Mouse (Mus musculus) granulocyte monocyte progenitor cell, adult 5-6 weeks (primary cell): Measurements from ENCODE around the gene Tmem179b. TPM values are rescaled to one million over a fixed set of nuclear protein-coding genes. Genes with fewer than 3 reads are reported as not detected.
A peak's percentile ranks its signal among the peaks of the same experiment; 100 is the strongest.

Experiments used
- ATAC-seq: replicated peaks from 2 replicates; pipeline ENCODE4 v1.8.0; 2016; ENCODE audit warnings: mild to moderate bottlenecking, moderate TSS enrichment, inconsistent platforms; ENCODE audit not compliant: poor library complexity, severe bottlenecking
- total RNA-seq, 2 experiments: library from RNA; stranded (forward) in 1 of 2; stranded (reverse) in 1 of 2; fragments of 200-712, 200-1000 nt in 1 of 2; fragments of >200 nt in 1 of 2; fragmentation: Nextera tagmentation in 1 of 2; gene quantifications; 2 replicates each; pipeline ENCODE4 v1.2.3; 2014 to 2017

Tmem179b gene
- total RNA-seq (2014; fragmentation: Nextera tagmentation): 141 and 147 TPM in 2 replicates
- total RNA-seq (2017): 69.5 and 81.3 TPM in 2 replicates

GRCm38 (mm10) chr19:8774086-8774835 lies at the start of gene Tmem179b:
Gene Tmem179b (minus strand): TSS chr19:8774467.
- peak; percentile 85 for ATAC-seq

- ATAC-seq: no peak
Measured at GRCm38 (mm10) chr19:8822696-8823095, 48.4 kb upstream of the Tmem179b start.

- ATAC-seq: no peak
Measured at GRCm38 (mm10) chr19:8821146-8821545, 46.9 kb upstream of the Tmem179b start.

GRCm38 (mm10) chr19:8820424-8820956 lies 46.2 kb upstream of the Tmem179b start:
- ATAC-seq: no peak

- ATAC-seq: peak; percentile 80
Measured at GRCm38 (mm10) chr19:8819596-8820423, 45.5 kb upstream of the Tmem179b start, which contains the start of gene Hnrnpul2. Gene Hnrnpul2 (plus strand): TSS chr19:8820010.

GRCm38 (mm10) chr19:8818801-8819595 lies 44.7 kb upstream of the Tmem179b start, which contains the start of gene Ttc9c:
Gene Ttc9c (minus strand): TSS chr19:8819333.
- peak; percentile 74 for ATAC-seq

- ATAC-seq: no peak
Measured at GRCm38 (mm10) chr19:8818301-8818798, 44.1 kb upstream of the Tmem179b start.

GRCm38 (mm10) chr19:8817001-8817400 lies 42.7 kb upstream of the Tmem179b start:
- ATAC-seq: no peak

GRCm38 (mm10) chr19:8815812-8816211 lies 41.5 kb upstream of the Tmem179b start:
- ATAC-seq: no peak

- no peak for ATAC-seq
Measured at GRCm38 (mm10) chr19:8806810-8807209, 32.5 kb upstream of the Tmem179b start.

- ATAC-seq: peak; percentile 23
Measured at GRCm38 (mm10) chr19:8803879-8804660, 29.8 kb upstream of the Tmem179b start.

- ATAC-seq: no peak
Measured at GRCm38 (mm10) chr19:8803204-8803780, 29.0 kb upstream of the Tmem179b start.

GRCm38 (mm10) chr19:8802130-8802821 lies 28.0 kb upstream of the Tmem179b start, which contains the start of gene Zbtb3:
Gene Zbtb3 (plus strand): TSS chr19:8802555.
- peak; percentile 81 for ATAC-seq

- no peak for ATAC-seq
Measured at GRCm38 (mm10) chr19:8798947-8799315, 24.7 kb upstream of the Tmem179b start.

GRCm38 (mm10) chr19:8798264-8798946 lies 24.1 kb upstream of the Tmem179b start, which contains the start of gene Polr2g:
Gene Polr2g (minus strand): TSS chr19:8798577.
- peak; percentile 75 for ATAC-seq

GRCm38 (mm10) chr19:8790171-8790570 lies 15.9 kb upstream of the Tmem179b start:
- no peak for ATAC-seq

GRCm38 (mm10) chr19:8789171-8789570 lies 14.9 kb upstream of the Tmem179b start:
- no peak for ATAC-seq
